ENCODE assay signal across 8 mouse cellular contexts in genomic region chr6:72851633-72852032, GRCm38 (mm10). TPM values are rescaled to one million over a fixed set of nuclear protein-coding genes. Genes with fewer than 3 reads are reported as not detected.
DNase-seq lines count a peak whose midpoint lies in the region; ATAC-seq and TF ChIP-seq lines count a peak whose summit lies in the region.

No protein-coding gene starts in this region.

- H3K9me3 ChIP-seq in heart, postnatal 0 days (replicated peaks; ENCODE audit: control insufficient read depth, low read length) = no peaks in the 10 kb centered on the region
- no peaks in the 10 kb centered on the region for H3K9me3 ChIP-seq in heart, embryonic 12.5 days (replicated peaks)
- no peaks in the 10 kb centered on the region for H3K9me3 ChIP-seq in G1E (replicated peaks)

- peaks cover 63% of the 10 kb centered on the region for H3K36me3 ChIP-seq in heart, postnatal 0 days (replicated peaks; ENCODE audit: control insufficient read depth, insufficient read depth, low read length)
- peaks cover 83% of the 10 kb centered on the region for H3K36me3 ChIP-seq in heart, embryonic 12.5 days
- H3K36me3 ChIP-seq in G1E (replicated peaks) = peaks cover 98% of the 10 kb centered on the region

- DNase-seq in heart, postnatal 0 days (ENCODE audit: low spot score) = peak; percentile 20
- DNase-seq in 416B (ENCODE audit: low read depth) (peak; percentile 46), G1E (ENCODE audit: low spot score) (peak; percentile 9)
- peak; percentile 65 for DNase-seq in naive thymus-derived CD4-positive, alpha-beta T cell, adult 2 months (ENCODE audit: low read depth)
- no peak for DNase-seq in urinary bladder, adult 18-20 months (ENCODE audit: low spot score in 2 of 2)
- DNase-seq in yolk sac, embryonic 10.5 days (ENCODE audit: low spot score) = no peak

- WGBS in heart, postnatal 0 days = 66% methylated on average over 5 of the region's 5 CpGs
- 80% methylated on average over 5 of the region's 5 CpGs for WGBS in heart, embryonic 12.5 days

- H3K9ac ChIP-seq in heart, postnatal 0 days (replicated peaks; ENCODE audit: low read depth, low read length) = no peak overlapping the region
- no peak overlapping the region for H3K9ac ChIP-seq in heart, embryonic 12.5 days

- no peak overlapping the region for H3K4me2 ChIP-seq in heart, postnatal 0 days (ENCODE audit: low read depth, low read length)
- H3K4me2 ChIP-seq in heart, embryonic 12.5 days = no peak overlapping the region

- no peaks in the 10 kb centered on the region; the same call in 1 of the 2 replicates for H3K4me1 ChIP-seq in heart, postnatal 0 days (ENCODE audit: control insufficient read depth, insufficient read depth)
- peaks cover 8% of the 10 kb centered on the region; the same call in 1 of the 2 replicates for H3K4me1 ChIP-seq in heart, embryonic 12.5 days (replicated peaks)
- peaks cover 12% of the 10 kb centered on the region for H3K4me1 ChIP-seq in G1E (ENCODE audit: insufficient read depth, low read depth, low read length)

- ATAC-seq in heart, postnatal 0 days (ENCODE audit: insufficient read depth, low read depth) = no peak; the same call in 1 of the 2 replicates
- no peak for ATAC-seq in heart, embryonic 12.5 days (ENCODE audit: insufficient number of reproducible peaks, low FRiP score)
- ATAC-seq in G1E (ENCODE audit: extremely low read depth, insufficient number of reproducible peaks, low FRiP score, poor library complexity, severe bottlenecking) = peak; percentile 40; the same call in 1 of the 2 replicates
- ATAC-seq in inflammation-experienced regulatory T-cells, adult 6 months = peak; percentile 43

- no peaks in the 10 kb centered on the region for H3K27me3 ChIP-seq in heart, postnatal 0 days (ENCODE audit: control insufficient read depth, insufficient read depth, low read length)
- H3K27me3 ChIP-seq in heart, embryonic 12.5 days (replicated peaks) = no peaks in the 10 kb centered on the region
- H3K27me3 ChIP-seq in G1E (ENCODE audit: insufficient read depth, low read length) = no peaks in the 10 kb centered on the region

- TF ChIP-seq EP300 in heart, postnatal 0 days (IDR thresholded peaks at IDR 0.05; ENCODE audit: low read depth) = no peak

- no peak overlapping the region for H3K4me3 ChIP-seq in heart, postnatal 0 days (ENCODE audit: low read depth, low read length)
- no peak overlapping the region for H3K4me3 ChIP-seq in heart, embryonic 12.5 days
- no peak overlapping the region for H3K4me3 ChIP-seq in G1E (ENCODE audit: low read depth, low read length)

- TF ChIP-seq CTCF in heart, postnatal 0 days (IDR thresholded peaks at IDR 0.05; ENCODE audit: low read depth) = peak; percentile 55
- 0 out of 2 replicates have a peak, but pooled peaks have one; percentile 9 for TF ChIP-seq CTCF in G1E (IDR thresholded peaks at IDR 0.05; ENCODE audit: low read depth, low read length)

- no peak overlapping the region for H3K27ac ChIP-seq in heart, postnatal 0 days (ENCODE audit: low read depth)
- H3K27ac ChIP-seq in heart, embryonic 12.5 days (ENCODE audit: poor library complexity, severe bottlenecking) = no peak overlapping the region

RNA-seq across cellular contexts. Expression of gene Kcmf1, which starts 48.1 kb away (rescaled TPM):
- 88.7 and 93.7 TPM in 2 replicates for total RNA-seq in heart, postnatal 0 days (2014; rRNA removed; ENCODE audit: low replicate concordance)
- polyA plus RNA-seq in heart, postnatal 0 days (2015; fragmentation: Nextera tagmentation; extraction: Ambion mirVana) = 43.7 and 52.1 TPM in 2 replicates
- 46.2 and 50.8 TPM in 2 replicates for polyA plus RNA-seq in heart, embryonic 12.5 days (2016; fragmentation: Nextera tagmentation; extraction: Ambion mirVana)
- total RNA-seq in G1E (2014; fragmentation: Nextera tagmentation) (102 and 119 TPM in 2 replicates), G1E (2017) (65.2 and 81.3 TPM in 2 replicates)
- 27.3 and 88.5 TPM in 2 replicates for polyA plus RNA-seq in G1E (2012)
- polyA plus RNA-seq in inflammation-experienced regulatory T-cells, adult 6 months (2017; shearing (Covaris generic)) = 10 to 100 TPM in 2 of 3 experiments, 1 to 10 TPM in 1; 9.1 to 12.5 (median 10.3) TPM

Comparison
In these comparisons a context has a peak if more than half of its experiments do, and no peak if none do; other contexts are left out.
1. ATAC-seq: peak in G1E (single experiment) and inflammation-experienced regulatory T-cells, adult 6 months (single experiment); none in heart, postnatal 0 days (single experiment) and heart, embryonic 12.5 days (single experiment).
2. DNase-seq: peak in heart, postnatal 0 days (single experiment), 416B (single experiment), G1E (single experiment) and naive thymus-derived CD4-positive, alpha-beta T cell, adult 2 months (single experiment); none in urinary bladder, adult 18-20 months (0 of 2) and yolk sac, embryonic 10.5 days (single experiment).